Mouse (Mus musculus) layer of hippocampus, postnatal 25 days (tissue): ENCODE measurements around the gene Sec1. TPM values are rescaled to one million over a fixed set of nuclear protein-coding genes. Genes with fewer than 3 reads are reported as not detected.

Experiments
- DNase-seq, 2 experiments: peaks; one replicate each; pipeline ENCODE4 v3.0.0; 2022; ENCODE audit warnings: mixed read lengths in 2 of 2, low spot score in 1 of 2; ENCODE audit errors: extremely low spot score in 1 of 2
- total RNA-seq, 2 experiments: library from RNA; stranded (reverse); gene quantifications; 2 replicates each; pipeline ENCODE4 v1.2.3; 2021

Sec1 gene
- total RNA-seq, 2 experiments from 2014 or later = 0.80 to 0.86 TPM

GRCm38 (mm10) chr7:45705873-45706281, 11.7 kb upstream of the Sec1 start:
- peak; percentile 67 to 68 for DNase-seq

GRCm38 (mm10) chr7:45705443-45705864, 11.3 kb upstream of the Sec1 start:
- DNase-seq = no peak

- peak; percentile 90 to 92 for DNase-seq
Measured at GRCm38 (mm10) chr7:45704730-45705442, 10.7 kb upstream of the Sec1 start, which contains the start of gene Dbp. TSS of gene Dbp (plus strand) at chr7:45705088.

GRCm38 (mm10) chr7:45704046-45704559, 9.9 kb upstream of the Sec1 start:
- DNase-seq = peak in 1 of 2 experiments; percentile 56

- DNase-seq = no peak
Measured at GRCm38 (mm10) chr7:45703521-45704033, 9.4 kb upstream of the Sec1 start.

- DNase-seq = no peak
Measured at GRCm38 (mm10) chr7:45702809-45703520, 8.8 kb upstream of the Sec1 start.

- no peak for DNase-seq
Measured at GRCm38 (mm10) chr7:45702316-45702715, 8.1 kb upstream of the Sec1 start.

GRCm38 (mm10) chr7:45701607-45702006, 7.4 kb upstream of the Sec1 start:
- DNase-seq = no peak

- DNase-seq = no peak
Measured at GRCm38 (mm10) chr7:45701072-45701471, 6.9 kb upstream of the Sec1 start.

- DNase-seq = peak; percentile 60 to 75
Measured at GRCm38 (mm10) chr7:45700301-45701015, 6.3 kb upstream of the Sec1 start.

GRCm38 (mm10) chr7:45699523-45700141, 5.4 kb upstream of the Sec1 start, which contains the start of gene Car11:
TSS of gene Car11 (plus strand) at chr7:45699843.
- no peak for DNase-seq

GRCm38 (mm10) chr7:45697894-45698293, 3.7 kb upstream of the Sec1 start:
- no peak for DNase-seq

- no peak for DNase-seq
Measured at GRCm38 (mm10) chr7:45695098-45695497, 896 bp upstream of the Sec1 start.

GRCm38 (mm10) chr7:45692364-45692763, 1.8 kb downstream of the Sec1 start:
- DNase-seq = no peak

- no peak for DNase-seq
Measured at GRCm38 (mm10) chr7:45689800-45690199, 4.4 kb downstream of the Sec1 start.

GRCm38 (mm10) chr7:45689099-45689498, 5.1 kb downstream of the Sec1 start:
- no peak for DNase-seq

GRCm38 (mm10) chr7:45686841-45687240, 7.4 kb downstream of the Sec1 start:
- DNase-seq = no peak

GRCm38 (mm10) chr7:45685811-45686210, 8.4 kb downstream of the Sec1 start:
- no peak for DNase-seq

- DNase-seq = no peak
Measured at GRCm38 (mm10) chr7:45683396-45684050, 10.7 kb downstream of the Sec1 start, which contains the start of gene Ntn5. TSS of gene Ntn5 (plus strand) at chr7:45684022.
